Mouse (Mus musculus) thymus, postnatal 25 days (tissue): ENCODE measurements at regions not wholly inside any gene's neighbourhood (a gene's known extent, or its start where the extent isn't known, plus 50 kb on each side); places are given as distances from the start of the nearest gene placed in this dataset.

Source experiments
- DNase-seq: peaks from one replicate; pipeline ENCODE4 v3.0.0; 2022

DNA sequence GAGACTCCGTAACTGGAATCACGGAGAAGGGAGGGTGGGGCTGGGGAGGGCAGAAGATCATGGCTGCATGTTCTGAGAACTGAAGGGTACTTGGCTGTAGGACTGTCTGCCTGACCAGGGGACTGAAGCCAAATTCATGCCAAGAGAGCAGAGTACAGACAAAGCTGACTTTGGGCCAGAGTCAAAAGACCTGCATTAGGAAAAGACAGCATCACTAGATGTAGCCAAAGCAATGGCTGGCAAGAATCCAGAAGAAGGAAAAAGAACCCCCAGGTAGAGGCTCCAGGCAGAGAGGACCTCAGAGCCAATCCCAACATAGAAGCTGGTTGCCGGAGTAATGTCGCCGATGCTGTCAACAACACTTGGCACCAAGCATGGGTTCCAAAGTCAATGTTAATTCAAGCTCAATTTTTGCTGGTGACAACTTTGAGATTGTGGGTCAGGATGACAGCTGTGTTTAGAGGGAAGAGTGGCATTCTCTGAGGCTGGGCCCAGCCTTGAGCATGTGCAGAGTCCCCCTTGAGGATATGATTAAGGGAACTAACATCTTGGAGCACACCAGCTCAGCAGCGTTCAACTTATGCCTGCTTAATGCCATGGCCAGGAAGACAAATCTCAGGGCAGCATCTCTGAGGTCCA, 124.7 kb downstream of the Erv3 start:
- no peak for DNase-seq

GRCm38 (mm10) chr2:131726533-131726932, 133.0 kb downstream of the Erv3 start:
- DNase-seq = no peak

DNA sequence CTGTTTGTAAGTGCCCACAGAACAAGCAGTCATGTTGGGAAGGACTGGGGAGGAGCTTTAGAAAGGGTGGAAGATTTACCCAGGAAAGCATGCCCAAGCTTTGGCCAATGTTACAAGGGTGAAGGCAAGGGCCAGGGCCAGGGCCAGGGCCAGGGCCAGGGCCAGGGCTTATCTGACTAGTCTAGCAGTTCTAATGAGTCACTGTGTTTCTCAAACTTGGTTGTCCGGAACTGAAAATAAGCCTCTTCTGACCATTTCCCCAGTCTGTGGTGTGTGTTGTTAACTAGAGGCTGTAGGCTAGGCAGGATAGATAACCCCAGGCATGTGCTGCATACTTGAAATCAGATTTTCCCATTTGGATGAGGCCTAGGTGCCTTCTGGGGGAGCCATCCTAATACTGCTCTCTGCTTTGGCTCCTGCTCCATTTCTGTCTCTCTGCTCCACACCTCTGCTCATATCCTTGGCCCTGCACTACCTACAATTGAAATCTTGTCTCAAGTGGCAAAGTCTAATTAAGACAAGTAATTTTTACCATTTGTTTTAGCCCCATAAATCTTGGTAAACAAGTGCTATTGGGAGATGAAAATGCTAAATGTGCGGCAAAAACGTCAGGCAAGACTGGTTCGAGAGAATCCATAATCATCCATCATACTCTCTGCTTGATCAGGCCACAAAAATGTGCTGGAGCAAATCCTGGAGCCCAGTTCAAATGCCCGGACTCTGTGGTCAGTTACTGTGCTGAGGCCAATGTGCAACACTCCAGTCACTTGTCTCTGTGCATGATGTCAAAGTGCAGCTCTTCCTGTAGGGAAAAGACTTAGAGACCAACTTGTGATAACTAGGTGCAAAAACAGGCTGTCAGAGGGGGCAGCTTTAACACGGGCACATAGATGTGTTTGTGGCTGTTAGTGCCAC, 137.7 kb downstream of the Erv3 start:
- no peak for DNase-seq

DNA sequence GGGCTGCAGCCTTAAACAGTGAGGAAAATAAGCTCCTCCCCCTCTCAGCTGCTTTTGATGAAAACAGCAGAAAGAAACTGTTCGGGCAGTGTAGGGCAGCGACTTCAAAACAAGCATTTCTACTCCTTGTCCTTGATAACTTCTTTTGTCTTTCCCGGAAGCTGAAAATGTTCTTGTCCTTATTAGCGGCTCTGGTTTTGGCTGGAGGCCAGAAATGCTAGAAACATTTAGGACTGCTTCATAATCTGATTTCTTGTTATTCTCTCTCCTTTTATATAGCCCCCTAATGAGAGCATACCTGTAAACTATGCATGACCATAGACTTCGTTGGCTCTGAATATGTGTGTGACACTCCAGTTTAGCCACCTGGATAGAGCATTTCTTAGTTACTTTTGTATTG, 142.0 kb downstream of the Erv3 start:
- DNase-seq = no peak

DNA sequence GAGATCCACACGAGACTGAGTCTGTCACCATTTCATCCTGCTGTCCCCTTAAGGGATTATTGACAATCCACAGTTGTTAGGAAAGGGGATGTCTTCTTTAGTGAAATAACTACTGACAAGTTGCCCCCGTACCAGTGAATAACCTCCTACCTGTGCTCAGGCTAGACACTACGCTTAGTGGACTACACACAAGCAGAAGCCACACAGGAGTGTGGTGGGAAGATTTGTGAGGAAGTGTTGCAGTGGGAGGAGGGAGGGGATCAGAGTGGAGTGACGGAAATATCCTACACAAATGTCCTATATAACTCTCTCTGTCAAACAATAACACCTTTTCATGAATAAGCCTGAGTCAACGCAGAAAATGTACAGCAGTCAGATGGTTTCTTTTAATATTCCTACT, 142.7 kb downstream of the Erv3 start:
- no peak for DNase-seq

- no peak for DNase-seq
Measured at GRCm38 (mm10) chr2:131715381-131715780, 144.2 kb downstream of the Erv3 start.

GRCm38 (mm10) chr2:131711886-131712285, 147.7 kb downstream of the Erv3 start:
- DNase-seq = no peak

DNA sequence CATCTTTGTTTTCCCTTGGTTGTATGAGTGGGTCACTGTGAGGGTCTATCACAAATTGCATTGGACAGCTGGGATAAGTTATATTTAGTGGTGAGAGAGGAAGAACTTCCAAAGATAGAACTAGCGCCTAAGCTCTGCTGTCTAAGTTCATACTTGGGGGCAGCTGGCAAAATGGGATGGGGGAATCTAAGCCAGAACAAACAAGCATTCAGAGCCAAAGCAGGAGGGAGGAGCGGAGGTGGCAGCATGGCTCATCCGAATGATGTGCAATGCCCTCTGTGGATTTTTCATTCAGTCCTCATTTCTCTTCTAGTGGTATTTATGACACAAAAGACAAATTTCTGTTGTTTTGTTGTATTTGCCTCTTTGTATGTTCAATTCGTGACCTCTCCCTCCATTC, 144.5 kb upstream of the Adra1d start:
- no peak for DNase-seq

DNA sequence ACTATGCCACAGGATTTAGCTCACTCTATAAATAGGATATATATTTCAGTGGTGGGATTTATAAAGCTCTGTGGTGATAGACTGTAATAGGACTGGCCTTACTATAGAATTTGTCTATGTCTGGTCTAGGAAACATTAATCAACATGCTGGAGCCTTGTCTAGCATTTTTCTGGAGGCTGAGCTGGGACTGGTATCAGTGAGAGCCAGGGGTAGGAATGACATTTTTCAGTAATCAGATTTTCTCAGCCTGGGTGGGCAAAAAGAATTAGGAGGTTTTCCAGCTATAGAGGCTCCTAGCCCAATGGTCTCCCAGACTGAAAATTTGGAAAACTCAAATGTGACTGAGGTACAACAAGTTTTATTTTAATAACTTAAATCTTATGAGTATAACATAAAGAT, 142.3 kb upstream of the Adra1d start:
- DNase-seq = no peak

- DNase-seq = no peak
Measured at GRCm38 (mm10) chr2:131702146-131702545, 140.1 kb upstream of the Adra1d start.

DNA sequence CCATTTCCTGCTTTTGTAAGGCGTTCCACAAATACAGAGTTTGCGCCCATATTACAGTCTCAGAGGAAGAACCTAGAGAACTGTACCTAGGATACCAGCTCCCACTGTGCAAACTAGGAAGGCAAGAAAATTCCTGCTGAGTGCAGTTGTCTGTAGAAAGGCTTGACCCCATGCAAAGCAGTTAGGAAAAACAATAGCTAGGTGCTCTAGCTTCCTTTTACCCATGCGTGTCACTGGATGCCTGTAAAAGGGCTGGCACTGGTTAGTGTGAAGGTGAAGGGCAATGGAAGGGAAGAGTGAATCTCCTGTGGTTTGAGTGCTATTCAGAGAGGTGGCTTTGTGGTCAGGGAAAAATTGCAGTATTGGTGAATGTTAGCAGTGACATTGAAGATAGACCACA, 137.7 kb upstream of the Adra1d start:
- no peak for DNase-seq

- no peak for DNase-seq
Measured at GRCm38 (mm10) chr2:131698008-131698965, 136.2 kb upstream of the Adra1d start.

DNA sequence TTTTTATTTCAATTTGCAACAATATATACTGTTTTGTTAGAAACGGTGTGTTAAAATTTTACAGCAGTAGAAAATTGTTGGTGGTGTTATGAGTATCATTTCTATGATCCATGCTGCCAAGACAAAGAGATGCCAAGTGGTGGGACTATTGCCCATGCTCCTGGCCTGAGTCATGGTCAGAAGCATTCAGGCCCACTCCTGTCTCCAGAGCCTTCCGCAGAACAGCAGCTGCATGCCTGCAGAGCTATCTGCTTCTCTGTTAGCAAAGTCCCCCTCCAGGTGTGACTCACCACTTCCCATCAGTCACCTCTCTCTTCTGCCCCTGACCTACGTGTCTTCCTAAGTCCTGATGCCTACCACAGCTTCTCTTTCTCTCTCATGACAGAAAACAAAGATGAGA, 134.2 kb upstream of the Adra1d start:
- no peak for DNase-seq

- no peak for DNase-seq
Measured at GRCm38 (mm10) chr2:131689996-131690395, 127.9 kb upstream of the Adra1d start.

- no peak for DNase-seq
Measured at GRCm38 (mm10) chr2:131688282-131688681, 126.2 kb upstream of the Adra1d start.

DNA sequence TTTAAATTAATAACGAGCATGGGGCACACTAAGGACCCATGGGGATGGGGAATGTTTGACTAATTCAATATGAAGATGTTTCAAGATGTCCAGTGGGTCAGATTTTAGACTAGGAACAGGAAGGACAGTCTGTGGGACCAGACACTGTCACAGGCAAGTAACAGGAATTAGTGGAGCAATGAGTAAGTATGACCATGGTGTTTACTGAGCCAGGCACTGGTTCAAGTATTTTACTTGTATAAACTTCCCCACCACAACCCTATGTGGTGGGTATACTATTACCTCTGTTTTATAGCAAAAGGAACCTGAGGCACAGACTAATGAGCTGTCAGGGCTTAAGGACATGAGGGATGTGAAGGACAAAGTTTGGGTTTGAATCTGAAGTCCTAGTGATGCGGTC, 125.4 kb upstream of the Adra1d start:
- no peak for DNase-seq

DNA sequence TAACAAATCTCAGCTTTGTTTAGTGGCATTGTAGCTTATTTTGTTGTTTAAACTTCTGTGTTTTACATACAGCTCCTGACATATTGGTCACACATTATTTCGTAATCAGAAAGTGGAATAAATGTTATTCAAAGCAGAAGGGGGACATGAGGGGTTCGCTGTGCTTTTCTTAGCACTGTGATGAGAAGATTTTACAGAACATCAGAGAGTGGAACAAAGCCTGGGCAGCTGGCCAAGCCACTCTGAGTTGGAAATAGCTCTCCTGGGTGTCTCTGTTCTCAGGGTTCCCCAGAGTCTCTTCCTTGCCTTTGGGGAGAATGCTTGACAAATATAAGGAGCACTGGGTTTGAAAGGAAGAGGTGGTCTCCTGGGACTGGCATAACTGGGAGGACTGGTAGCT, 124.7 kb upstream of the Adra1d start:
- no peak for DNase-seq

DNA sequence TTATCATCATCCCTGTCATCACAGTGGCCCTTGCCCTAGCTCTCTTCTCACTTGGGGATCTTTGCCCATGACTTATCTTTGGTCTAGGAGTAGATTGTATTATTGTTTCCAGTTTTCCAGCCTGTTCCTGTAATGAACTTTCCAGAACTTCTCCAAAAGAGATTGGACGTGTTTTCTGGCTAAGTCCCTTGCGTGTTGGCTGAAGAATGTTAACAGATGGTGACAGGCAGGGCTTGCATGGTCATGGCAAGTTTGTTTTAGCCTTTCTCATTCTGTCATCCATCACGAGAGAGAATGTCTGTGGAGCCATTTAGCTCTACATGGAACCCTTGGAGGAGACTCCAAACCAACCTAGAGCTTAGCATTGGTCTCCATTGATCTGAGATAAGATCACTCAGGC, 123.2 kb upstream of the Adra1d start:
- DNase-seq = no peak

- no peak for DNase-seq
Measured at GRCm38 (mm10) chr2:131683734-131684133, 121.7 kb upstream of the Adra1d start.

DNA sequence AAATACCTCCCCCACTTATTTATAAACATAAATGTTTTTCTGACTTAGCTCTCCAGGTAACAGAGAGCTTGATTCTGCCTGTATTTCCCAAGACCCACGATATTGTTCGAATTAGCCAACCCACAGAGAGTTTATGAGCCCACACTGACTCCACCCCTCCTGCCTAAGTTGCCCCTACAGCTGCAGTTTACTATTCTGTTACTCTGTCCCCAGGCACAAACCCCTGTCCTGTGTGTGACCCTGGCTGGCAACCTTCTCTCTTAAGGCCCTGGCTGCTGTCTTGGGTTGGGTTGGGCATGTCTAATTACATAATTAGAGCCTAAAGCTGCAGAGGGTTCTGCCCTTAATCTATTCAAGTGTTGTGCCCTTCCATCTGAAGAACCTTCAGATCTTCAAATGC, 116.4 kb upstream of the Adra1d start:
- no peak for DNase-seq

GRCm38 (mm10) chr2:131676736-131677135, 114.7 kb upstream of the Adra1d start:
- DNase-seq = no peak

GRCm38 (mm10) chr2:131674872-131675271, 112.8 kb upstream of the Adra1d start:
- DNase-seq = no peak

- no peak for DNase-seq
Measured at GRCm38 (mm10) chr2:131673351-131673750, 111.3 kb upstream of the Adra1d start.
